Comparison of ENCODE assay signal across 8 mouse cellular contexts in the genomic region with DNA sequence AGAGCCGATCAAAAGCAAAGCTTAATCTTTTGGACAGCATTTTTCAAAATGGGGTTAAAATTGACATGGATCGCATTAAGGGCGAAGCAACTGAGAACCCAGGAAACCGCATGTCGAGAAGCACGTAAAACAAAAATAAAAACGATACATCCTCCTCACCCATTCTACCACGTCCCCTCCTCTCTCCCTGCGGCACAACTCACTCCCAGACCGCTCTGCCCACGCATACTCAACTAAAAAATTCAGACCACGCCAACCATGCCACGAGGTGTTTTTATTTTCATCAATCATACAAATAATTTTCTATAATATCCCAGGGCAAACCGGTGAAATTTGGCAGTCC. TPM values are rescaled to one million over a fixed set of nuclear protein-coding genes. Genes with fewer than 3 reads are reported as not detected.
DNase-seq lines count a peak whose midpoint lies in the region; ATAC-seq lines count a peak whose summit lies in the region.

No protein-coding gene starts in this region.

- peaks cover 23% of the 10 kb centered on the region for H3K4me1 ChIP-seq in erythroblast, embryonic 14.5 days (ENCODE audit: control insufficient read depth)
- H3K4me1 ChIP-seq in neural tube, embryonic 11.5 days (ENCODE audit: control insufficient read depth, insufficient read depth, low read length) = peaks cover 5% of the 10 kb centered on the region

- H3K4me3 ChIP-seq in erythroblast, embryonic 14.5 days (replicated peaks) = peak overlapping the region; percentile 23
- peak overlapping the region; percentile 94 for H3K4me3 ChIP-seq in neural tube, embryonic 11.5 days (ENCODE audit: low read depth, low read length)

- H3K27ac ChIP-seq in neural tube, embryonic 11.5 days (ENCODE audit: low read depth, low read length) = peak overlapping the region; percentile 60; the same call in 1 of the 2 replicates

- peak overlapping the region; percentile 99 for H3K9ac ChIP-seq in neural tube, embryonic 11.5 days (ENCODE audit: low read length)

- H3K27me3 ChIP-seq in erythroblast, embryonic 14.5 days (ENCODE audit: control insufficient read depth) = peaks cover 45% of the 10 kb centered on the region
- no peaks in the 10 kb centered on the region for H3K27me3 ChIP-seq in neural tube, embryonic 11.5 days (ENCODE audit: control insufficient read depth, insufficient read depth, low read length)

- peak; percentile 23 for DNase-seq in thymus, postnatal 14 days
- DNase-seq in thymus, postnatal 36 days = no peak
- DNase-seq in induced T-regulatory cell, adult 2 months (ENCODE audit: low read depth) = peak; percentile 72
- DNase-seq in neural tube, embryonic 11.5 days (ENCODE audit: low spot score) = no peak
- DNase-seq in layer of hippocampus, adult 11-12 months (ENCODE audit: low spot score) = no peak
- DNase-seq in adrenal gland, adult 18-20 months (ENCODE audit: low spot score in 2 of 2) = no peak

- H3K36me3 ChIP-seq in erythroblast, embryonic 14.5 days (ENCODE audit: control insufficient read depth) = no peaks in the 10 kb centered on the region
- no peaks in the 10 kb centered on the region for H3K36me3 ChIP-seq in neural tube, embryonic 11.5 days (ENCODE audit: control insufficient read depth, insufficient read depth, low read length)

- ATAC-seq in erythroblast, adult 5-6 weeks (replicated peaks; ENCODE audit: low FRiP score, poor library complexity, severe bottlenecking) = no peak
- ATAC-seq in neural tube, embryonic 11.5 days (ENCODE audit: insufficient read depth, low FRiP score, low TSS enrichment) = no peak

- peak overlapping the region; percentile 80 for H3K4me2 ChIP-seq in neural tube, embryonic 11.5 days (ENCODE audit: low read depth)

- H3K9me3 ChIP-seq in erythroblast, embryonic 14.5 days (ENCODE audit: control insufficient read depth, low read length) = no peaks in the 10 kb centered on the region
- H3K9me3 ChIP-seq in neural tube, embryonic 11.5 days (ENCODE audit: control insufficient read depth, low read length) = no peaks in the 10 kb centered on the region

- 1% methylated on average over 14 of the region's 14 CpGs for WGBS in neural tube, embryonic 11.5 days

RNA-seq across cellular contexts. Expression of a gene that starts 1.5 kb away (rescaled TPM):
- 4.4 and 4.5 TPM in 2 replicates for polyA plus RNA-seq in erythroblast, embryonic 14.5 days (2012)
- total RNA-seq in erythroblast, adult 5-6 weeks (2015; ENCODE audit: low replicate concordance) = 232 and 262 TPM in 2 replicates
- 123 and 173 TPM in 2 replicates for total RNA-seq in erythroblast, adult 5-6 weeks (2017; ENCODE audit: low replicate concordance)
- 3,130 and 3,517 TPM in 2 replicates for polyA plus RNA-seq in neural tube, embryonic 11.5 days (2014; fragmentation: Nextera tagmentation; extraction: Ambion mirVana)
- total RNA-seq in adrenal gland, adult 18-20 months (2021) = 100 to 1,000 TPM; 151 to 215 TPM

RNA-seq across cellular contexts. Expression of a gene that starts 57.3 kb away (rescaled TPM):
- polyA plus RNA-seq in erythroblast, embryonic 14.5 days (2012) = 7.0 and 15.9 TPM in 2 replicates
- total RNA-seq in erythroblast, adult 5-6 weeks (2015; ENCODE audit: low replicate concordance) = 11.9 and 18.6 TPM in 2 replicates
- 36.5 and 36.7 TPM in 2 replicates for total RNA-seq in erythroblast, adult 5-6 weeks (2017; ENCODE audit: low replicate concordance)
- polyA plus RNA-seq in neural tube, embryonic 11.5 days (2014; fragmentation: Nextera tagmentation; extraction: Ambion mirVana) = 40.0 and 48.6 TPM in 2 replicates
- total RNA-seq in adrenal gland, adult 18-20 months (2021) = 100 to 1,000 TPM in 1 of 2 experiments, 10 to 100 TPM in 1; 95.6 to 101 TPM

Comparison
In these comparisons a context has a peak if more than half of its experiments do, and no peak if none do; other contexts are left out.
1. DNase-seq: peak in thymus, postnatal 14 days (single experiment) and induced T-regulatory cell, adult 2 months (single experiment); none in thymus, postnatal 36 days (0 of 2), neural tube, embryonic 11.5 days (single experiment), layer of hippocampus, adult 11-12 months (single experiment) and adrenal gland, adult 18-20 months (0 of 2).